Mouse (Mus musculus) forebrain, embryonic 12.5 days (tissue): ENCODE measurements around the gene Psma7. TPM values are rescaled to one million over a fixed set of nuclear protein-coding genes. Genes with fewer than 3 reads are reported as not detected.

ENCODE experiments used
- ATAC-seq: fragments of 200-750 bp; cut with Nextera tagmentation; 2 replicates; pipeline ENCODE4 v1.8.0; 2017; ENCODE audit warnings: moderate TSS enrichment; ENCODE audit not compliant: low FRiP score
- H3K27ac ChIP-seq: fragments of 300-500 bp; sonication (generic); 2 replicates; pipeline ENCODE4 v1.5.1; 2016; ENCODE audit warnings: mild to moderate bottlenecking
- H3K27me3 ChIP-seq: fragments of 300-500 bp; sonication (generic); 2 replicates; pipeline ENCODE4 v1.6.1; 2016; ENCODE audit warnings: mild to moderate bottlenecking
- H3K36me3 ChIP-seq: fragments of 300-500 bp; sonication (generic); replicated peaks from 2 replicates; pipeline ENCODE4 v1.6.1; 2016; ENCODE audit warnings: mild to moderate bottlenecking
- H3K4me1 ChIP-seq: fragments of 300-500 bp; sonication (generic); 2 replicates; pipeline ENCODE4 v1.6.1; 2016
- H3K4me2 ChIP-seq: fragments of 300-500 bp; sonication (generic); 2 replicates; pipeline ENCODE4 v1.6.1; 2016; ENCODE audit warnings: mild to moderate bottlenecking, moderate library complexity
- H3K4me3 ChIP-seq: fragments of 300-500 bp; sonication (generic); replicated peaks from 2 replicates; pipeline ENCODE4 v1.5.1; 2016; ENCODE audit warnings: mild to moderate bottlenecking
- H3K9ac ChIP-seq: fragments of 300-500 bp; sonication (generic); 2 replicates; pipeline ENCODE4 v1.6.1; 2016; ENCODE audit warnings: mild to moderate bottlenecking
- H3K9me3 ChIP-seq: fragments of 300-500 bp; sonication (generic); 2 replicates; pipeline ENCODE4 v1.6.1; 2016
- WGBS: fragments of 180-500 bp; shearing (Covaris S2); methylation state at CpG from one replicate; pipeline ENCODE4 v1.1.7; 2016; 5-methylcytosine and 5-hydroxymethylcytosine counted together
- polyA plus RNA-seq: library from polyadenylated mRNA; unstranded; fragments of >200 nt; fragmentation: Nextera tagmentation; extraction: Ambion mirVana; gene quantifications from 2 replicates; pipeline ENCODE4 v1.2.1, GENCODE M21; 2016

The Psma7 gene
- polyA plus RNA-seq, 1 experiment from 2014 or later = 666 TPM

DNA sequence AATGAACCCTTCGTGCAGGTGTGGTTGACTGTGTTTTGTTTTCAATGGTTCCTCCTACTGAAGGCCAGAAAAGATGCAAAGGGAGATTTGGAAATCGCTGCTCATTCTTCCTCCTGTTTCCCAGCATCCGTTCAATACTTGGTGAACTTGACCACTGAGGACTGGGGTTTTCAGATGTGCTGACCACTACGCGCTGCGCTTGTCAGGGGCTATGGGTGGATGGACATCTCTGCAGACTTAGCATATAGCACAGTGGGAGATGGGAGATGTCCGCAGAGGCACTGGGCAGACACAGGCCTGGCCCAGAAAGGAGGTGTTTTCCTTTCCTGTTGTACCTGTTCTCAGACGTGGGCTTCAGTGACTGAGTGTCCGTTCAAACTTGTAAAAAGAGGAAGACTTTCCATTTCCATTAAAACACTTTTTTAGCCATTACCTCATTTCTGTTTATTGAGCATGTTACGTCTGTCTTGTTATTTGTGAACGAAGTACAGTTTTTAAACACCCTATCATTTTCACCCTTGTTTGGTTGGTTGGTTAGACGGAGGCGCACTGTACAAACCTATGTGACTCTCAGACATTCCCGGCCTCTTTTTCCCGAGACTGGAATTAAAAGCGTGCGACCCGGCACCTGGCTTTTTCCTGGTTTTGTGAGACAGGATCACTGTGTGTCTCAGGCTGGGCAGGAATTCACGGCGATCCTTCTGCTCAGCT is 27.7 kb upstream of the Psma7 start:
- peak overlapping the region; percentile 72 for H3K4me3 ChIP-seq
- H3K27ac ChIP-seq = peak overlapping the region; percentile 88
- peaks cover 11% of the 10 kb centered on the region for H3K4me1 ChIP-seq
- H3K36me3 ChIP-seq = peaks cover 21% of the 10 kb centered on the region
- H3K9ac ChIP-seq = peak overlapping the region; percentile 67
- ATAC-seq = peak; percentile 69
- H3K4me2 ChIP-seq = peak overlapping the region; percentile 85
- H3K27me3 ChIP-seq = no peaks in the 10 kb centered on the region
- no peaks in the 10 kb centered on the region for H3K9me3 ChIP-seq
- WGBS = 36% methylated on average over 20 of the region's 20 CpGs

DNA sequence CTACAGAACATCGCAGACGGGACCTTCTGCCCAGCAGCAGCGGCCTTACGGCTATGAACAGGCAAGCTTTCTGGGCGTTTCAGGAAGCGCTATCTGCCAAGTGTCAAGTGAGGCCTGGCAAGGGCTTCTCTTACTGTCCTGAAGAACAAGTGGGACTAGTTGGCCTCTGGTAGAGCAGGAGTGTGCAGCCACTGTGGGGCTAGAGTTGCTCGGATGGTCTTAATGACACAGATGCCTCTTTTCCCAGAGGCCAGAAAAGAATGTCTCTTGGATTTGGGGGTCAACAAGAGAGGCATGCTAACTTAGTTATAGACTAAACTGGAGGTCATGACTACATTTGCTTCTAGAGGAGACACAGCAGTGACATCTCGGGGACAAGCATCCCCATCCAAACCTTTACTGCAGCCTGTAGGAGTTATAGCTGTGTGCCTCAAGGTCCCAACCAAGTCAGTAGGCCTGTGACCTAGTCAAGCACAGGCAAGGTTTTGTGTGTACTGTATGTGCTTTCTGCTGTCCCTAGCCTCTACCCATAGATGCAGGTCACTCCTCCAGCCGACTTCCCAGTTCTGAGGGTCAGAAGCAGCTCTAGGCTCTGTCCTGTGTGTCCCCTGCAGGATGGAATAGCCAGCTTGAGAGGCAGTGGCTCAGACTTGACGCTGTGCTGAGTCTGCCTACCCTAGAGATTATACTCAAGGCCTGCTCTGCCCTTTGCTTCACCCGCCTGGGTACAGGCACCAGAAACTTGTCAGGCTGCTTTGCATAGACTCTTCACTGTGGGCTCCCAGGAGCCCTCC is 21.3 kb upstream of the Psma7 start:
- Histone ChIP-seq H3K36me3 (peaks cover 77% of the 10 kb centered on the region), H3K4me2 (no peak overlapping the region), H3K4me1 (no peaks in the 10 kb centered on the region), H3K27me3 (no peaks in the 10 kb centered on the region), H3K9me3 (no peaks in the 10 kb centered on the region), H3K27ac (no peak overlapping the region), H3K9ac (no peak overlapping the region), H3K4me3 (no peak overlapping the region)
- ATAC-seq = no peak
- WGBS = 94% methylated on average over 11 of the region's 11 CpGs

DNA sequence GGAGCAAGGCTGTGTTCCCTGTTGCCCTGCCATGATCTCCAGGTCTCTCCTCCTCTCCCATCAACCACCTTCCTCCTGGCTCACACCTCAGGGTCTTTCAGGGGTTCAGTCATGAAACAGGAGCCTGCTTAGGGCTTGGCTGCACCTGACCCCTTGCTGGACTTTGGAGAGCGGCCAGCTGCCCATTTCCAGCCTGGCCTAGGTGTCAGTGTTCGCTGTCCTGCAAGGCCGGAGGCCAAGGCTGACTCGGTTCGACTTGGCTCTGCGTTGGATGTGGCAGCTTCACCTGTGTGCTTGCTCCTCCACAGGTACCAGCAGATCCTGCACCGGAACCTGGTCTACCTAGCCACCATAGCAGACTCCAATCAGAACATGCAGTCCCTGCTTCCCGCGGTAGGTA is 10.8 kb upstream of the Psma7 start:
- ATAC-seq = no peak

DNA sequence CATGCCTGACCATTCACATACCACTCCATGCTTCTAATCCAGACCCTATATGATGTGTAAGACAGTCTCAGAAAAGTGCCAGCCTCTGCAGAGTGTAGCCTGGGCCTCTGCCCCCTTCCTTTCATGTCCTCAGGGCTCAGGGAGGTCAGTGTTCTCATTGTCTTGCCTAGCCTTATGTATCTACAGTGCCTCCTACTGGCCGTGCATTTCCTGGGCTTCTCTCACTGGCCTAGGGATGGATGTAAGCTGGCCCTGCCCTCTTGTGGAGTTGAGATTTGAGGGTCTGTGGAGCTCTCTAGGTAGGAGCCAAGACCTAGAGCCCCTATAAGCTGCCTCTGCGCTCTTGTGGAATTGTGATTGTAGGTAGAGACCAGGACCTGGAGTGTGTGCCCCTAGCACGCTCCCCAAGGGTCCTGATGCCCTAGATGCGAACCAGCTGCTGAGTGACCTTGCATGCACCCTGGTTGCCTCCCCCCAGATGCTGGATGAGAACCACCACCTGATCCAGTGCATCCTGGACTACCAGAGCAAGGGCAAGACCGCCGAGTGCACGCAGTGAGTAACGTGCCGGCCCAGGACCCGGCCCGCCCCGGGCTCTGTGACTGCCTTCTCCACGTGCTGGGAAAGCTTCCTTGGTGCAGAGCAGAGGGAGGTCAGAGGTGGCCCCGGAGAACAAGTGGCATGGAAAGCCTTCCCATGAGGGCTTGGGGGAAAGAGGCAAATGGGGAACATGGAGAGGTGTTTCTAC is 9.9 kb upstream of the Psma7 start:
- Histone ChIP-seq H3K9me3 (no peaks in the 10 kb centered on the region), H3K27ac (no peak overlapping the region), H3K4me1 (peaks cover 5% of the 10 kb centered on the region; the same call in 1 of the 2 replicates), H3K9ac (no peak overlapping the region), H3K4me2 (no peak overlapping the region), H3K27me3 (no peaks in the 10 kb centered on the region), H3K4me3 (no peak overlapping the region), H3K36me3 (peaks cover 65% of the 10 kb centered on the region)
- WGBS = 90% methylated on average over 14 of the region's 14 CpGs
- 0 out of 2 replicates have a peak, but pooled peaks have one; percentile 21 for ATAC-seq

More for the DNA sequence above, 10.8 kb upstream of the Psma7 start:
- Histone ChIP-seq H3K4me3 (no peak overlapping the region), H3K36me3 (peaks cover 66% of the 10 kb centered on the region), H3K9ac (no peak overlapping the region), H3K4me2 (no peak overlapping the region), H3K9me3 (no peaks in the 10 kb centered on the region), H3K27me3 (no peaks in the 10 kb centered on the region), H3K4me1 (peaks cover 5% of the 10 kb centered on the region; the same call in 1 of the 2 replicates), H3K27ac (no peak overlapping the region)
- 96% methylated on average over 9 of the region's 9 CpGs for WGBS

DNA sequence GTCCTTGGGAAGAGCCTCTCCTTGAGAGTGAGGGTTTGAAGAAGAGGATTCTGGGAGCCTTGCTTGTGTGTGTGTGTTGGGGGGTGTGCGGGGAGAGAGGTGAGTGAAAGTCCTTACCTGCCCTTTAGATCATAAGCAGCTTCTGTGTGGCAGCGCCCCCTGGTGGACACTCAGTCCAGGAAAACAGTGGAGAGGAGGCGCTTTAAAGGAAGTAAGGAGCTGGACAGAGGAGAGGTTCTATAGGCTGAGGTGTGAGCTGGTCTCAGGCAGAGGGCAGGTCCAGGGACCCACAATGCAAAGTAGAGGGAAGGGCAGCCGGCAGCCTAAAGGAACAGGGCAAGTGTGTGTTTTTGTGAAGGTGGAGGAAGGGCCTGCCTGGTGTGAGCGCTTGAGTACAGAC is 8.8 kb upstream of the Psma7 start:
- H3K4me1 ChIP-seq = peaks cover 5% of the 10 kb centered on the region; the same call in 1 of the 2 replicates
- H3K36me3 ChIP-seq = peaks cover 59% of the 10 kb centered on the region
- H3K4me2 ChIP-seq = no peak overlapping the region
- H3K27ac ChIP-seq = no peak overlapping the region
- H3K4me3 ChIP-seq = no peak overlapping the region
- H3K9ac ChIP-seq = no peak overlapping the region
- 4% methylated on average over 4 of the region's 5 CpGs for WGBS
- ATAC-seq = peak; percentile 31
- no peaks in the 10 kb centered on the region for H3K27me3 ChIP-seq
- no peaks in the 10 kb centered on the region for H3K9me3 ChIP-seq

DNA sequence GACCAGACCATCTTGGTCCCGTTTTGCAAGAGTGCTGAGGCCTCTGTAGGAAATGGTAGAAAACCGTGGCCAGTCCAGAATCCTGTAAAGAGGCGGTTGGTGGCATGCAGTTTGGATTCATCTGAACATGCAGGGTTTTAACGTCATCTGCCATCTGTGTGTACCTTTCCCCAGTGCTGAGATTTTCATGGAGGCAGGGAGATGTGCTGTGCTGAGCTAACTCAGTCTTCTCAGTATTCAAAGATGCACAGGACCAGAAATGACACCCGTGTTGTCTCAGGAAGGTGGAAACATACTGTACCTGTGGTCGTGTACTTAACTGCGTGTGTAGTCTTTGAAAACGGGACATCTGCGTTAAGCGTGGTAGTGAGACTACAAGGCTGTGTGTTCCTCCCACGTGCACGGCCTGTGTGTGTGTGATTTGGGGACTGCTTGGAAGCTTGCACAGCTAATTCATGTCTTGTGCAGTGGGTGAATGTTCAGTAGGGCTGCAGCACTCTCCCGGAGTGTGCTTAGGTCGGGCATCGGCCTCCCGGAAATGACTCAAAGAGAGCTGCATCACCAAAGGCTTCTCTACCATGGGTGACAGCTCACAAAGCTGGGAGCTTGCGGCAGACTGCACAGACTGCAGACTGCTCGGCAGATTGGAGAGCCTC is 5.9 kb upstream of the Psma7 start:
- H3K4me1 ChIP-seq = peaks cover 22% of the 10 kb centered on the region
- H3K4me2 ChIP-seq = no peak overlapping the region
- no peak overlapping the region for H3K27ac ChIP-seq
- no peak overlapping the region for H3K4me3 ChIP-seq
- H3K36me3 ChIP-seq = peaks cover 31% of the 10 kb centered on the region
- H3K9ac ChIP-seq = no peak overlapping the region
- ATAC-seq = no peak
- no peaks in the 10 kb centered on the region for H3K9me3 ChIP-seq
- no peaks in the 10 kb centered on the region for H3K27me3 ChIP-seq
- 93% methylated on average over 18 of the region's 18 CpGs for WGBS

DNA sequence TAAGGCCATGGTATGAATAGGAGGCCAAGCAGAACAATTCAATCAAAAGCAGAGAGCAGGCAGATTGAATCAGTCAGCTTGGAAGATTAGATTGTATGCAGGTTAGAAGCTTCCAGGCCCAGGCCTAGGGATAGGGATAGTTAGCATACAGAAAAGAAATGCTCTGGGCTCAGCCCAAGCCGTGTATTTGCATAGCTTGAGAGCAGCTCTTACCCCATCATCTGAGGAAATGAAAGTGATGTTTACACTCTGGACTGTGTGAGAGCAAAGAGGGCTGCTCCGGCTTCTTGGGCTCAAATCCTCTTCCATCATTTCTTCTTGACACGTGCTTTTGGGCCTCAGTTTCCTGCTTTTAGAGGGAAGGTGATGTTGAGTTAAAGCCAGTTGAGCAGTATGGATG is 5.3 kb upstream of the Psma7 start:
- Histone ChIP-seq H3K9me3 (no peaks in the 10 kb centered on the region), H3K4me2 (no peak overlapping the region), H3K4me3 (no peak overlapping the region), H3K27me3 (no peaks in the 10 kb centered on the region), H3K9ac (no peak overlapping the region), H3K36me3 (peaks cover 26% of the 10 kb centered on the region), H3K27ac (no peak overlapping the region), H3K4me1 (peaks cover 22% of the 10 kb centered on the region)
- no peak for ATAC-seq
- 88% methylated on average over 3 of the region's 3 CpGs for WGBS

DNA sequence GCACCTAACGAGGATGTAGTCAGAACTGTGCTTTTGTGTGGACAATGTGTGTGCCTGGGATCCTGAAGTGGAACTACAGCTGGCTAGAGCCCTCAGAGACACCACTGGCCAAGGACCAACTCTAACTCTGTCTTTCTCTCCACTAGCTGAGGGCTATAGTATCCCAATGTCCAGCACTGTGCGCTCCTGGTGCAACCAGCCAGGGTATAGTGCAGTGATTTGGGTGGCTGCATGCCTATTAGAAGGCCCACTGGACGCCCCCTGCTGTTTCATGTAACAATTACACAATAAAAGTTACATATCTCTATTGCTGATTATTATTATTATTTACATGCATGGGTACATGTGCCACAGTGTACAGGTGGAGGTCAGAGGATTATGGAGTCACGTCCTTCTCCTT is 3.0 kb upstream of the Psma7 start:
- Histone ChIP-seq H3K27ac (no peak overlapping the region), H3K4me1 (peaks cover 29% of the 10 kb centered on the region), H3K9ac (no peak overlapping the region), H3K4me2 (no peak overlapping the region), H3K4me3 (no peak overlapping the region), H3K36me3 (peaks cover 17% of the 10 kb centered on the region), H3K27me3 (no peaks in the 10 kb centered on the region), H3K9me3 (no peaks in the 10 kb centered on the region)
- 54% methylated on average over 4 of the region's 4 CpGs for WGBS
- no peak for ATAC-seq

DNA sequence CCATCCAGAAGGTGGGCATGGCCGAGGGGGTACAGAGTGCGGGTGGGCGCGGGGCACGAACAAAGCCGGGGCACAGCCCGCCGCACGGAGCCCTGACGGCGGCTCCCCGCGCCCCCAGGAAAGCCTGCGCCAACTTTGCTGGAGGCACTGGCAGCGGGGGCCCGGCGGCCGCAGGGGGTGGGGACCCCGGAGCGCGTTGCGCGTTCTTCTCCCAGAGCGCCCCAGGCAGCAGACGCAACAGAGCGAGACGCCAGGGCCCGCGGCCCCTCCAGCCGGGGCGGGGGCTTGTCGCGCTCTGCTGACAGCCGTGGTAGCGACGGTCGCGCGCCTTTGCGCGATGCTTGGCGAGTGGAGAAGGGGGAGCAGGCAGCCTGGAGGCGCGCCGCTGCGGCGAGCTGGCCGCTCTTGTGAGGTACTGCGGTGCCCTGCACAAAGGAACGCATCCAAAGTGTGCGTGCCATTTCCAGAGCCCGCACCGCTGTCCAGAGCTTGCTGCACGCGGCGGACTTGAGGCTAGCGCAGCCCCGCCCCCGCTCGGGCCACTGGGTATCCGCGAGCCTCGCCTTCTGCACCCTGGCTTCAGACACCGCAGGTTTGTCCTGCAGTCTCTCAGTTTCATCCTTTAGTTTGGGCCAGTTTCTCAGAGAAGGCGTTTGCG is 754 bp upstream of the Psma7 start:
- Histone ChIP-seq H3K4me1 (peaks cover 38% of the 10 kb centered on the region), H3K4me3 (peak overlapping the region; percentile 91), H3K36me3 (peaks cover 25% of the 10 kb centered on the region), H3K4me2 (peak overlapping the region; percentile 66), H3K9ac (peak overlapping the region; percentile 96), H3K27me3 (no peaks in the 10 kb centered on the region), H3K9me3 (no peaks in the 10 kb centered on the region), H3K27ac (peak overlapping the region; percentile 98)
- ATAC-seq = peak; percentile 52
- under 1% methylated on average over 65 of the region's 66 CpGs for WGBS

DNA sequence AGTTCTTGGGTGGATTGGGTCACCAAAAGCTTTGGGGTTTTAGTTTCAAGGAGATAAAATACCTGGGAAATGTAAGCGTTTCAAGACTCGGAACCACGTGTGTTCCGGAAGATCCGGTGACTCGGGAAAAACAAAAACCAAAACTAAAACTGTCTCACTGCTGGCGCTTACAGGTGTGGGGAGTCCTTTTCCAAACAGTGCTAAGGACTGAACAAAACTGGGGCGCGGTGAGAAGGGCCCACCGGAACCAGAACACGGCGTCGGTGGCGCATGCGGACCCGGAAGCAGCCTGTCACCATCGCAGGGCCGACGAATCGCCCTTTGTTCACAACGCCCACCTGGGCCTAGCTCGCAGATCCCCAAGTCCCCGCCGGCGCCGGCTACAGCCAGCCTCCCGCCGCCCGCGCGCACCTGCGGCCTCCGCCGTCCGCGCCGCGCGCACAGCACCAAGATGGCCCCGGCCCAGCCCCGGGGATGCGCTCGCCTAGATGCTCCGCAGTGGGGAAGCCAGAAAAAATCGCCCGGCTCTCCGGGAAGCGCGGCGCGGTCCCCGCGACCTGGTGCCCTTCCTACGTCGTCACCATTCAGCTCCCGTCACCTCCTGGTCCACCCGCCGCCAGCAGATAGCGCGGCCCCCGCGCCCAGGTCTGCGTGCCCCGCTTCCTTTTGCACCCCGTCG is 517 bp downstream of the Psma7 start:
- 1% methylated on average over 63 of the region's 66 CpGs for WGBS
- peak overlapping the region; percentile 66 for H3K4me2 ChIP-seq
- H3K9ac ChIP-seq = peak overlapping the region; percentile 96
- peaks cover 38% of the 10 kb centered on the region for H3K4me1 ChIP-seq
- H3K27me3 ChIP-seq = no peaks in the 10 kb centered on the region
- H3K27ac ChIP-seq = peak overlapping the region; percentile 98
- H3K9me3 ChIP-seq = no peaks in the 10 kb centered on the region
- peak; percentile 57 for ATAC-seq
- H3K36me3 ChIP-seq = peaks cover 28% of the 10 kb centered on the region
- peak overlapping the region; percentile 91 for H3K4me3 ChIP-seq

DNA sequence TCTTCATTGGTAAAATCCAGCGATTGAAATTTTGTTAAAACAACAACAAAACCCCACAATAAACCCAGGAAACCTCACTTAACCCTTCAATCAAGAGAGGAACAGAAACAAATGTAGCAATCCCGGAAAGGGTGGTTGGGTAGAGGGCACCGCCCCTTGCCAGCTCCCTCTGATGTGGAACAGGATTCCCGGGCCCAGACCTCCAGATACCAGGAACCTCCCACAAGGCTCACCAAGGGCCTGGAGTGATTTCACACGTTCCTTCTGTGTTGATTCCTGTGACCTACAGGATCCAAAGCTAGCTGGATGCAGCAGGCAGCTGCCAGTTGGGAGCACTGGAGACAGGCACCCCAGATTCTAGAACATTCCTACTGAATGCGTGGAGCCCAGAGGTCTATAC is 1.8 kb downstream of the Psma7 start:
- Histone ChIP-seq H3K4me1 (peaks cover 38% of the 10 kb centered on the region), H3K4me3 (peak overlapping the region; percentile 91), H3K4me2 (peak overlapping the region; percentile 66), H3K9ac (peak overlapping the region; percentile 96), H3K27me3 (no peaks in the 10 kb centered on the region), H3K36me3 (peaks cover 38% of the 10 kb centered on the region), H3K27ac (no peak overlapping the region), H3K9me3 (no peaks in the 10 kb centered on the region)
- 66% methylated on average over 6 of the region's 6 CpGs for WGBS
- ATAC-seq = no peak
